Mouse (Mus musculus): ENCODE measurements around the gene Tardbp.

The Tardbp gene

GRCm38 (mm10) chr4:148638302-148638701, 11.5 kb upstream of the Tardbp start:
- DNase-seq = no peak

GRCm38 (mm10) chr4:148635309-148635708, 8.5 kb upstream of the Tardbp start:
- DNase-seq = no peak

- no peak for DNase-seq
Observed at GRCm38 (mm10) chr4:148633395-148634061, 6.7 kb upstream of the Tardbp start.

- DNase-seq = peak; percentile 31
Observed at GRCm38 (mm10) chr4:148632013-148632692, 5.3 kb upstream of the Tardbp start.

- DNase-seq = no peak
Observed at GRCm38 (mm10) chr4:148627246-148627645, 427 bp upstream of the Tardbp start.

GRCm38 (mm10) chr4:148625756-148626622, 830 bp downstream of the Tardbp start:
- DNase-seq = no peak

- no peak for DNase-seq
Observed at GRCm38 (mm10) chr4:148625010-148625409, 1.8 kb downstream of the Tardbp start.

GRCm38 (mm10) chr4:148623609-148624008, 3.2 kb downstream of the Tardbp start:
- no peak for DNase-seq

GRCm38 (mm10) chr4:148622485-148622884, 4.3 kb downstream of the Tardbp start:
- no peak for DNase-seq

GRCm38 (mm10) chr4:148620718-148621117, 6.1 kb downstream of the Tardbp start:
- DNase-seq = no peak

GRCm38 (mm10) chr4:148619805-148620204, 7.0 kb downstream of the Tardbp start:
- no peak for DNase-seq

- no peak for DNase-seq
Observed at GRCm38 (mm10) chr4:148613738-148614137, 13.1 kb downstream of the Tardbp start.

- DNase-seq = no peak
Observed at GRCm38 (mm10) chr4:148612557-148612956, 14.3 kb downstream of the Tardbp start.

- DNase-seq = no peak
Observed at GRCm38 (mm10) chr4:148610631-148611364, 16.0 kb downstream of the Tardbp start.

GRCm38 (mm10) chr4:148609805-148610204, 17.0 kb downstream of the Tardbp start:
- DNase-seq = no peak

- DNase-seq = peak; percentile 86
Observed at GRCm38 (mm10) chr4:148607758-148608157, 19.1 kb downstream of the Tardbp start.

GRCm38 (mm10) chr4:148604541-148605165, 22.2 kb downstream of the Tardbp start:
- DNase-seq = peak; percentile 78

GRCm38 (mm10) chr4:148604141-148604540, 22.7 kb downstream of the Tardbp start:
- no peak for DNase-seq

- no peak for DNase-seq
Observed at GRCm38 (mm10) chr4:148603376-148604139, 23.3 kb downstream of the Tardbp start.

GRCm38 (mm10) chr4:148602357-148603120, 24.3 kb downstream of the Tardbp start, which contains the start of gene Masp2:
Gene Masp2, plus strand, starts transcription at chr4:148602554.
- DNase-seq = no peak

GRCm38 (mm10) chr4:148601871-148602270, 24.9 kb downstream of the Tardbp start:
- DNase-seq = no peak

Measured in lung, postnatal 14 days (tissue).